Mouse (Mus musculus) heart, postnatal 0 days (tissue): ENCODE data around the gene Lancl2.

Experiments
- CTCF ChIP-seq: IDR thresholded peaks from 2 replicates; pipeline ENCODE4 v1.5.1; 2016; ENCODE audit warnings: antibody characterized with exemption, control low read depth, low read depth
- EP300 ChIP-seq: IDR thresholded peaks from 2 replicates; pipeline ENCODE4 v1.6.1; 2016; ENCODE audit warnings: antibody characterized with exemption, low read depth

- TF ChIP-seq EP300 (no peak), CTCF (no peak)
These were observed 41.0 kb upstream of the Lancl2 start for GRCm38 (mm10) chr6:57661295-57661694.
